Mouse (Mus musculus) E14TG2a.4 (cell line): ENCODE data around the gene Ddit4.

Source experiments
- CTCF ChIP-seq: conservative IDR thresholded peaks from 2 replicates; pipeline ENCODE4 v1.5.1; 2014; ENCODE audit warnings: low read length
- NANOG ChIP-seq: IDR thresholded peaks from 2 replicates; pipeline ENCODE4 v1.6.1; 2014; ENCODE audit warnings: borderline replicate concordance, low read length, mixed read lengths
- POU5F1 ChIP-seq: IDR thresholded peaks from 2 replicates; pipeline ENCODE4 v1.6.1; 2014; ENCODE audit warnings: low read length, borderline replicate concordance

DNA sequence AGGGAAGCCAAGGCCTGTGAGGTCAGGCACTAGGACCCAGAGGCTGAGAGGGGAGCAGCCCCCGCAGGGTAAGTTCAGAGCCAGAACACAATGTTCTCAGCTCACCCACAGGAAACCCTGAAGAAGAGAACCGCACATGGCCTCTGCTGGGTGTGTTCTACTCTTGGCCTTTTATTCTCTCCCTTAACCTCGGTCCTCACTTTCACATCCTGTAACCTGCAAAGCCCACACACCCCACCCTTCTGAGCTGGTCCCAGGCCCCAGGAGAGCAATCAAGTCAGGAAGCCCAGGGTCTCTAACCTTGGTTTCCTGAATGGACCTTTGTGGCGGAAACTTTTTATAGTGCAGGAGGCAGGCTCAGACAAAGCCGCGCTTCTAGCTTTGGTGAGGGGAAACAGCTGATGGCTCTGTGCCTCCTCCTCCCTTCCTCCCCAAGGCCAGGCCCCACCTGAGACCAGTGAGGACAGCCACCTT lies 22.6 kb upstream of the Ddit4 start:
- TF ChIP-seq CTCF (no peak), NANOG (peak; percentile 94), POU5F1 (no peak)
